Comparison of ENCODE assay signal across 17 mouse cellular contexts in the genomic region with DNA sequence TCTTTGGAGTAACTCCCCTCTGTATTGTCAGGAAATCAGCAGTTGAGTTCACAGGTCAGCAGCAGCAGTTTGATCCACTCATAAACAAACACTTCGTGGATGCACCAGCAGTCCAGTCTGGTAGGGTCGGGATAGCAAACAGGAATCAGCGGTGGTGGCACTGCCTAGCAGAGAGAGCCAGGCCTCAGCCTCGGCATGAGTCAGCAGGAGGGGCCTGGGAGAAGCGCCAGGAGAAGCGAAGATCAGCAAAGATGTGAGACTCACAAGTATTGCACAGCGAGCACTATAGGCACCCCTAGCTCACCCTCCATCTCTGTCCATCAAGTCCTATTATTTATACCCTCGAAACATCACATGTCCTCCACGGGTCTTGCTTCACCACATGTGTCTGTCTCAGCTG.
"Had no signal": no experiment of that assay in that cellular context is flagged by ENCODE, and none has a peak within 500 bp of the region (broad histone marks: within the 10 kb centered on the region; RNA-seq: fewer than 3 reads in every experiment).

No protein-coding gene starts in this region.

- H3K27ac ChIP-seq: limb, embryonic 12.5 days; limb, embryonic 15.5 days; liver, embryonic 14.5 days; macrophage; midbrain, embryonic 12.5 days; midbrain, embryonic 15.5 days; neural tube, embryonic 13.5 days; stomach, postnatal 0 days had no signal

- DNase-seq: kidney, postnatal 14 days; kidney, postnatal 4 days; liver, postnatal 0 days; lung, embryonic 14.5 days; thymus, adult 2 months; thymus, postnatal 14 days; thymus, postnatal 4 days had no signal

- H3K9ac ChIP-seq: limb, embryonic 12.5 days; limb, embryonic 15.5 days; liver, embryonic 14.5 days; liver, postnatal 0 days; lung, embryonic 14.5 days; midbrain, embryonic 12.5 days; midbrain, embryonic 15.5 days; neural tube, embryonic 13.5 days had no signal

- H3K36me3 ChIP-seq: limb, embryonic 12.5 days; limb, embryonic 15.5 days; midbrain, embryonic 12.5 days; midbrain, embryonic 15.5 days; neural tube, embryonic 13.5 days had no signal

- ATAC-seq: liver, postnatal 0 days; lung, postnatal 0 days; midbrain, embryonic 15.5 days had no signal

- H3K4me2 ChIP-seq: limb, embryonic 12.5 days; limb, embryonic 15.5 days; liver, embryonic 11.5 days; lung, embryonic 14.5 days; midbrain, embryonic 12.5 days; midbrain, embryonic 15.5 days; neural tube, embryonic 13.5 days had no signal

- H3K27me3 ChIP-seq: limb, embryonic 15.5 days; midbrain, embryonic 15.5 days had no signal

- H3K9me3 ChIP-seq: limb, embryonic 12.5 days; limb, embryonic 15.5 days; midbrain, embryonic 12.5 days; midbrain, embryonic 15.5 days; neural tube, embryonic 13.5 days had no signal

- H3K4me3 ChIP-seq: limb, embryonic 12.5 days; limb, embryonic 15.5 days; midbrain, embryonic 12.5 days; midbrain, embryonic 15.5 days; neural tube, embryonic 13.5 days had no signal
